Mouse (Mus musculus): Measurements from ENCODE around the gene Pibf1. TPM values are rescaled to one million over a fixed set of nuclear protein-coding genes. Genes with fewer than 3 reads are reported as not detected.
A peak's percentile ranks its signal among the peaks of the same experiment; 100 is the strongest.

The Pibf1 gene
- polyA plus RNA-seq, 1 experiment from 2014 or later = 11.9 TPM

- ATAC-seq (replicated peaks; ENCODE audit: insufficient number of reproducible peaks, insufficient read depth, low FRiP score, low read depth) = peak; percentile 65
- peak overlapping the region; percentile 81 for H3K4me3 ChIP-seq
- H3K9me3 ChIP-seq (replicated peaks) = no peaks in the 10 kb centered on the region
- WGBS = under 1% methylated on average over 60 of the region's 60 CpGs
- H3K27me3 ChIP-seq = peaks cover 6% of the 10 kb centered on the region; the same call in 1 of the 2 replicates
- H3K36me3 ChIP-seq = no peaks in the 10 kb centered on the region
- H3K4me1 ChIP-seq (replicated peaks) = peaks cover 14% of the 10 kb centered on the region
- H3K9ac ChIP-seq = peak overlapping the region; percentile 74
- peak overlapping the region; percentile 100 for H3K4me2 ChIP-seq
- peak overlapping the region; percentile 44 for H3K27ac ChIP-seq
These were observed 199.8 kb downstream of the Pibf1 start for GRCm38 (mm10) chr14:99299022-99299481.

- peak overlapping the region; percentile 100 for H3K4me2 ChIP-seq
- H3K9ac ChIP-seq = peak overlapping the region; percentile 74
- peaks cover 14% of the 10 kb centered on the region for H3K4me1 ChIP-seq (replicated peaks)
- no peaks in the 10 kb centered on the region for H3K36me3 ChIP-seq
- 8% methylated on average over 21 of the region's 21 CpGs for WGBS
- H3K4me3 ChIP-seq = peak overlapping the region; percentile 81
- H3K27me3 ChIP-seq = peaks cover 6% of the 10 kb centered on the region; the same call in 1 of the 2 replicates
- ATAC-seq (replicated peaks; ENCODE audit: insufficient number of reproducible peaks, insufficient read depth, low FRiP score, low read depth) = no peak
- no peaks in the 10 kb centered on the region for H3K9me3 ChIP-seq (replicated peaks)
- peak overlapping the region; percentile 9; the same call in 1 of the 2 replicates for H3K27ac ChIP-seq
These were observed 200.5 kb downstream of the Pibf1 start for GRCm38 (mm10) chr14:99299701-99300191.

- H3K4me3 ChIP-seq = no peak overlapping the region
- WGBS = 61% methylated on average over 11 of the region's 11 CpGs
- no peaks in the 10 kb centered on the region for H3K36me3 ChIP-seq
- no peak overlapping the region for H3K4me2 ChIP-seq
- H3K9ac ChIP-seq = no peak overlapping the region
- H3K27me3 ChIP-seq = peaks cover 6% of the 10 kb centered on the region; the same call in 1 of the 2 replicates
- H3K4me1 ChIP-seq (replicated peaks) = peaks cover 12% of the 10 kb centered on the region
- H3K9me3 ChIP-seq (replicated peaks) = no peaks in the 10 kb centered on the region
- no peak for ATAC-seq (replicated peaks; ENCODE audit: insufficient number of reproducible peaks, insufficient read depth, low FRiP score, low read depth)
- no peak overlapping the region for H3K27ac ChIP-seq
These were observed 202.2 kb downstream of the Pibf1 start for GRCm38 (mm10) chr14:99301472-99301871.

Other genes with a start within 250 kb of the Pibf1 start
- 0.79 and 1.2 TPM in 2 replicates for gene Rpl36a-ps1, start 105.1 kb upstream of the Pibf1 start, polyA plus RNA-seq (2015; fragmentation: Nextera tagmentation; extraction: Ambion mirVana)
- gene Mzt1, start 53.3 kb upstream of the Pibf1 start, polyA plus RNA-seq (2015; fragmentation: Nextera tagmentation; extraction: Ambion mirVana) = 74.9 and 92.1 TPM in 2 replicates
- gene Bora, start 53.2 kb upstream of the Pibf1 start, polyA plus RNA-seq (2015; fragmentation: Nextera tagmentation; extraction: Ambion mirVana) = 37.2 and 41.2 TPM in 2 replicates
- gene Dis3, start 346 bp downstream of the Pibf1 start, polyA plus RNA-seq (2015; fragmentation: Nextera tagmentation; extraction: Ambion mirVana) = 17.5 and 19.8 TPM in 2 replicates
- gene Klf5, start 199.3 kb downstream of the Pibf1 start, polyA plus RNA-seq (2015; fragmentation: Nextera tagmentation; extraction: Ambion mirVana) = 2.8 and 5.6 TPM in 2 replicates

All from heart, embryonic 15.5 days (tissue).